Mouse (Mus musculus): ENCODE results near the gene Nprl3.
"Not testable (repeated sequence)": the region's sequence is repeated elsewhere in the genome, so short reads cannot be mapped to it uniquely, and the experiment has no call there.

Nprl3 gene

GRCm38 (mm10) chr11:32267188-32267884, at the start of gene Nprl3:
Nprl3 (minus strand) TSS chr11:32267707.
- DNase-seq, result peak; percentile 95

- no peak for DNase-seq
Measured at GRCm38 (mm10) chr11:32316009-32316408, 48.5 kb upstream of the Nprl3 start.

- DNase-seq, result no peak
Measured at GRCm38 (mm10) chr11:32309928-32310327, 42.4 kb upstream of the Nprl3 start.

GRCm38 (mm10) chr11:32309446-32309845, 41.9 kb upstream of the Nprl3 start:
- no peak for DNase-seq

GRCm38 (mm10) chr11:32307006-32307405, 39.5 kb upstream of the Nprl3 start:
- no peak for DNase-seq

- DNase-seq, result no peak
Measured at GRCm38 (mm10) chr11:32303455-32303854, 35.9 kb upstream of the Nprl3 start.

GRCm38 (mm10) chr11:32302824-32303419, 35.4 kb upstream of the Nprl3 start:
- DNase-seq, result no peak

GRCm38 (mm10) chr11:32301506-32301905, 34.0 kb upstream of the Nprl3 start:
- DNase-seq, result no peak

- no peak for DNase-seq
Measured at GRCm38 (mm10) chr11:32300279-32301267, 33.1 kb upstream of the Nprl3 start.

- peak; percentile 64 to 68 for DNase-seq
Measured at GRCm38 (mm10) chr11:32299865-32300264, 32.4 kb upstream of the Nprl3 start, which contains the start of gene Hbq1a. Hbq1a (plus strand) TSS chr11:32300069.

GRCm38 (mm10) chr11:32298532-32298918, 31.0 kb upstream of the Nprl3 start:
- no peak for DNase-seq

- DNase-seq, result no peak
Measured at GRCm38 (mm10) chr11:32297866-32298531, 30.5 kb upstream of the Nprl3 start.

- DNase-seq, result not testable (repeated sequence)
Measured at GRCm38 (mm10) chr11:32297417-32297816, 29.9 kb upstream of the Nprl3 start.

- DNase-seq, result not testable (repeated sequence)
Measured at GRCm38 (mm10) chr11:32296203-32296602, 28.7 kb upstream of the Nprl3 start, which contains the start of gene Hba-a2. Hba-a2 (plus strand) TSS chr11:32296489.

GRCm38 (mm10) chr11:32293479-32293878, 26.0 kb upstream of the Nprl3 start:
- DNase-seq, result not testable (repeated sequence)

- not testable (repeated sequence) for DNase-seq
Measured at GRCm38 (mm10) chr11:32292819-32293218, 25.3 kb upstream of the Nprl3 start.

GRCm38 (mm10) chr11:32287493-32287825, 20.0 kb upstream of the Nprl3 start:
- DNase-seq, result no peak

- peak; percentile 82 to 83 for DNase-seq
Measured at GRCm38 (mm10) chr11:32286695-32287492, 19.4 kb upstream of the Nprl3 start, which contains the start of gene Hbq1b. Hbq1b (plus strand) TSS chr11:32286965.

- DNase-seq, result not testable (repeated sequence)
Measured at GRCm38 (mm10) chr11:32285887-32286286, 18.4 kb upstream of the Nprl3 start.

- DNase-seq, result no peak
Measured at GRCm38 (mm10) chr11:32285031-32285775, 17.7 kb upstream of the Nprl3 start.

GRCm38 (mm10) chr11:32284582-32284981, 17.1 kb upstream of the Nprl3 start:
- not testable (repeated sequence) for DNase-seq
